Mouse (Mus musculus) mature B cell (primary cell): Measurements from ENCODE around the gene Banf2.

Experiments used
- in situ Hi-C: fragments of 300-500 bp; cut with MboI; formaldehyde crosslinking; loops from 2 replicates; pipeline ENCODE4 v1.14.3; 2019

The Banf2 gene

DNA sequence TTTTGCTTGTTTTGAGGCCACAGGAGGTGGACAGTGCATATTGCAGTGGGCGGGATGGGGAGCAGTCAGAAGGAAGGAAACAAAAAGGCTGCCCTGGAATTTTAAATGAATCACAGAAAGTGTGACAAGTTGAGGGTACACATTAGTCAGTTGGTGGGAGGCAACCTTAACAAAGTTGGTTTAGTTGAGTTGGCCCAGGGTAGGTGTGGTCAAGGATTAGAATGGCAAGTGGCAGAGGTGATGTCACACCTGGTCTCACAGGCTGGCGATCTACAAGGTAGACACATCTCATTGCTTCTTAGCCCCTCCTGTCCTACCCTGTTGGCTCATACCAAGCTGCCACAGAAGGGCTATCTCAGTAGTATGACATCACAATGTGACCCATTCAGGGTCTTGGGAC is at the start of gene Banf2:
Gene Banf2, plus strand, starts transcription at position 396 of the 400 bp plus-strand sequence.
- in situ Hi-C loops: no loop called here

DNA sequence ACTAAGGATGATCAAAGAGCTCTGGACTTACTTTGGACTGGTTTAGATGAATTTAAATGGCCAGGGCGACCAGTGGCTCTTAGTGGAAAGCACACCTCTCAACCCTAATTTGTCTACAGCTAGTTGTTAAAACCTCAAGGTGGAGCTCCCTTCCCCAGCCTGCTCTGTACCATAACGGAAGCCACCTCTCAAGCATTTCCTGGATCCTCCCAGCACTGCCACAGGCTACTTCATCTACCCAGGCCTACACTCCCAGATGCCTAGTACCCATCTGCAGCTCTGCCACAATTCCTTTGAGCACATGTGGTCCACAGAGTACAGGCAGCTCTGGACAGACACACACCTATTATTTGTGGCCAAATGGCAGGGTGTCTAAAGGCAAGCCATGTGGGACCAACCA is 49.4 kb upstream of the Banf2 start:
- in situ Hi-C loops: loop anchor here (10.0 kb wide), 1 partner anchor 149 kb away; no protein-coding TSS in a partner anchor

DNA sequence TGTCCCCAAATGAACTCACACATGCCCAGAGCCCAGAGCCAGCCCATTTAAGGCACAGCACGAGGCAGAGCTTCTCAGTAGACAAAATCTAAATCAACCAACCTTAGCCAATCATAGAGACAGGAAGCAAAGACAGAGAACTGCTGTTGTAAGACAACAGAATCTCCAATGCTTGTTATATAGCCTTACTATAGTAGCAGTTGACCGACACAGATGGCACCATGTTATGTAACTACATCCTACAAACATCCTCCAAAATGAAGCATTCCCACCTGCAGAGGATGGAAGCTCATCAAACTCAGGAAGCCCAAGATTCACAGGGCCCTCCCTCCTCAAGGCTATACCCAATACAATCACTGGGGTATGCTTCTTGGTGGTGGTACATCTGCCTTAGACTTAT is 45.4 kb upstream of the Banf2 start:
- in situ Hi-C loops: loop anchor here (10.0 kb wide), 1 partner anchor 153 kb away; no protein-coding TSS in a partner anchor

DNA sequence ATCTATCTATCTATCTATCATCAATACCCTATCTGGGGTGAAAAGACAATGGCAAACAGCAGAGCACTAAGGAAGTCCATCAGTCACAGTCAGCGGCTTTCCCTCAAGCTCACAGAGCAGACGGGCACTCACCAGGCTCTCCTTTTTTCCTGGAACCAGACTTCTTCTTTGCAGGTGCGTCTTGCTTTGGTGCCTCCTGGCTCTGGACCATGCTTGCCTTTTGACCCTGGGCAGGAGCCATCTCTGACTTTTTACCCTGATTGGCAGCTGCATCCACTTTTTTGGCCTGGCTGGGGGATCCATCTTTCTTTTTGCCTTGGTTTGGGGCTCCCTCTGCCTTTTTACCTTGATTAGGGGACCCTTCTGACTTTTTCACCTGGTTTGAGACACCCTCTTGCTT is 44.8 kb upstream of the Banf2 start:
- in situ Hi-C loops: loop anchor here (10.0 kb wide), 1 partner anchor 153 kb away; no protein-coding TSS in a partner anchor

DNA sequence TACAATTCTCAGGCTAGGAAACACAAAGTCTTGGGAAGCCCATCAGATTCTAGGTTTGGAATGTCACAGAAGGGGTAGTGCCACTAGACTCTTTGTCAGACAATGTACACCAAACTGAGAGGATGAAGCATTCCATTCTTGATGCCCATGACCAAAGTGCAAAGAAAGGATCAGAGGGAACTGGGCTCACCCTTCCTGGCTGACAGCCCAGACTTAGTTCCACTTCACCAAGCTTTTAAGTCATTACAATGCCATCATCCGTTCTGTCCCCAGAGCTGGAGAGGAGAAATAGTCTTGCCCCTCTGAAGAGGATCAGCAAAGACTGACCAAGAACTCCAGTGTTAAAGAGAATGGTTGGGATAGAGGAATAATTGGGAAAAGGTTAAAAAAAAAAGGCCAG is 41.9 kb upstream of the Banf2 start:
- in situ Hi-C loops: no loop called here

- in situ Hi-C loops: no loop called here
Observed at GRCm38 (mm10) chr2:143991964-143992672, 40.7 kb upstream of the Banf2 start.

GRCm38 (mm10) chr2:143992977-143993376 is 39.9 kb upstream of the Banf2 start:
- in situ Hi-C loops: no loop called here

DNA sequence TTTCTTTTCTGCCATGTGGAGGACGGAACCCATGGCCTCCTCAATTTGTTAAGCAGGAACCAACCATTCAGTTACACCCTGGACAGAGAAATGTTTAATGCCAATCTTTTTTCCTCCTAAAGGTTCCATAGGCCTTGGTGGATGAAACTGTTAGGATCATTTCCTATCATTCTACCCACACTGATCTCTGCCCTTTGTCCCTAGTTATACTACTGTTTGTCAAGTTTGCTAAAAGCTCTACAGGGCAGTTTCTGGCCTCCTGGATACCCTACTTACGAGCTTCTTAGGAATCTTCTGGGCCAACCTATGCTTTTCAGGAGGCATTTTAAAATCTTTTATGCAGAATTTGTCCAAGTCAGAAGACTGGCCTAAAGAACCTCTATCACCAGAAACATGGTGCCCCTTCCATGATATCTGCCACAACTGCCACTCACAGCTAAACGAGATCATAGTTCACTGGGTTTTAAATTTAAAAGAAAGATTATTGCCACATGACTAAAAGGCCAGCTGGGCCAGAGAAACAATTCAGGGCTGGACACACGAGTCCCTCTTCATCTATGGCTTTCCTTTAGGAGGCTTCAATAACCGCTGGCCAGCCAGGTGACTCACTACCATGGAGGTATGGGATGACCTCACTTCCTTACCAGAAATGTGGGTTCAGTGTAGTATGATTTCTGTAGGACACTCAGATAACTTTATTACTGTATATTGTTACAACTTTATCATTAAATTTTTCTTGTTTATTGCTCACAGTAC is 30.5 kb upstream of the Banf2 start:
- in situ Hi-C loops: loop anchor here (10.0 to 25.0 kb wide), 2 partner anchors 210 to 282 kb away; no protein-coding TSS in a partner anchor

DNA sequence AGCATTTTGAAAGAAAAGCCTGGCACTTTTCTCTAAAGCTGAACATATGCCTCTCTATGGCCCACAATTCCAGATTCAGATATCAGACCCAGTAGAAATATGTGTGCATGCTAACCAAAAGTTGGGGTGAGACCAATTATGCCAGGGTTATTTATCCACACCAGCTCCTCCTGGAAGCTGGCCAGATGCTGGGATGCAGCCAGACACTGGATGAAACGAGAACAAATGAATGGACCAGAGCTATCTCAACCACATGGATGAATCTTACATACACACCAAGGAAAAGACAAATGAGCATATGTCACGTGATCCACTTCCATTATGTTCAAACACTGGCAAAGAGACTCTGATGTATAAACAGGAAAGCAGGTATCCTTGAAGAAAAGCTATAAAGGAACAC is 29.3 kb upstream of the Banf2 start:
- in situ Hi-C loops: loop anchor here (10.0 to 25.0 kb wide), 2 partner anchors 209 to 281 kb away; no protein-coding TSS in a partner anchor

DNA sequence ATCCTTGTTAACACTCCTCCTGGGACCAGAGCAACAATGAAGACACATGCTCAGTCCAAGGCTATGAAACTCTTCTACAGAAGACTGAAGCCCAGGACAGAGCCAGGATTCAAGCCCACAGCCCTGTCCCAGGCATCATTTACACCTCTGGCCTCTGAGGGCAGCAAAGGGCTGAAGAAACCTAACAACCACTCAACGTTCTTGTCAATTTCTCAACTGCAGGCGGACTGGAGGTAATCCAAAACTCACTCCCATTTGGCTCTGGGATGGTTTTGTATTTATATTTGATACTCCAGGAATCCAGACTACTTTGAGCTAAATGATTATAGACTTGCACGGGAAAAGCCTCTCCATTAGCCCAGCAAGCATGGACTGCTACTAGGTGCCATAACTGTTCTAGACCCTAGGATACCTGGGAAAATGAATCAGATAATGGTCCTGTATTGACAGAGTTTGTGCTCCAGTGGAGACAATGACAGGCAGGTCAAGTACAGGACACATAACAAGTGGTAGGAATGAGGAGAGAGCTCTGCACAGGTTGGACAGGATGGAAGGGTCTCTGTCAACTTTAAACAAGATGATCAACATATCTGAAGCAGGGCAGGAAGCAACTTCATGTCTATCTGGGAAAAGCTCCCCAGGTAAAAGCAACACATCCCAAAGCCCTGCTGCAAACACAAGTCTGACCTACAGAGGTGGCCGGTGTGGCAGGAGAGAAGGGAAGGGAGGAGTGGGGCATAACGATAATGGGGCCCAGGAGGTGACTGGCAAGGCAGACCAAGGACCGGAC is 27.5 kb upstream of the Banf2 start:
- in situ Hi-C loops: loop anchor here (10.0 to 25.0 kb wide), 2 partner anchors 207 to 279 kb away; no protein-coding TSS in a partner anchor

GRCm38 (mm10) chr2:144006686-144007085 is 26.2 kb upstream of the Banf2 start:
- in situ Hi-C loops: loop anchor here (10.0 to 25.0 kb wide), 2 partner anchors 206 to 278 kb away; no protein-coding TSS in a partner anchor

DNA sequence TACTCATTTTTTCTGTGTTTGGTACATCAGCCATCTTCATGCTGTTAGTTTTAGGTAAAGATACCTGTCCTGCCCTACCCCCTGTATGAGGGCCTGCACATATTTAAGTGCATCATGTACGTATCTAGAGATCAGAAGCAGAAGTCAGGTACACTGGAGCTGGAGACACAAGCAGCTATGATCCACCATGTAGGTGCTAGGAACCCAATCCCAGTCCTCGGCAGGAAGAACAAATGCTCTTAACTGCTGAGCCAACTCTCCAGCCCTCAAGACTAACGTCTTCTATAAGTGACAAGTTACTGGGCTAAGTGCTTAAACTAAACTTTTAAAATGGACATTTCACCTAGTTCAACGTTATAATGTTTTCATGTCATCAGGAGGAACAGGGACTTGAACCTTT is 25.6 kb upstream of the Banf2 start:
- in situ Hi-C loops: loop anchor here (10.0 to 25.0 kb wide), 2 partner anchors 205 to 278 kb away; no protein-coding TSS in a partner anchor

GRCm38 (mm10) chr2:144009081-144009480 is 23.8 kb upstream of the Banf2 start:
- in situ Hi-C loops: loop anchor here (10.0 to 25.0 kb wide), 2 partner anchors 203 to 276 kb away; no protein-coding TSS in a partner anchor

DNA sequence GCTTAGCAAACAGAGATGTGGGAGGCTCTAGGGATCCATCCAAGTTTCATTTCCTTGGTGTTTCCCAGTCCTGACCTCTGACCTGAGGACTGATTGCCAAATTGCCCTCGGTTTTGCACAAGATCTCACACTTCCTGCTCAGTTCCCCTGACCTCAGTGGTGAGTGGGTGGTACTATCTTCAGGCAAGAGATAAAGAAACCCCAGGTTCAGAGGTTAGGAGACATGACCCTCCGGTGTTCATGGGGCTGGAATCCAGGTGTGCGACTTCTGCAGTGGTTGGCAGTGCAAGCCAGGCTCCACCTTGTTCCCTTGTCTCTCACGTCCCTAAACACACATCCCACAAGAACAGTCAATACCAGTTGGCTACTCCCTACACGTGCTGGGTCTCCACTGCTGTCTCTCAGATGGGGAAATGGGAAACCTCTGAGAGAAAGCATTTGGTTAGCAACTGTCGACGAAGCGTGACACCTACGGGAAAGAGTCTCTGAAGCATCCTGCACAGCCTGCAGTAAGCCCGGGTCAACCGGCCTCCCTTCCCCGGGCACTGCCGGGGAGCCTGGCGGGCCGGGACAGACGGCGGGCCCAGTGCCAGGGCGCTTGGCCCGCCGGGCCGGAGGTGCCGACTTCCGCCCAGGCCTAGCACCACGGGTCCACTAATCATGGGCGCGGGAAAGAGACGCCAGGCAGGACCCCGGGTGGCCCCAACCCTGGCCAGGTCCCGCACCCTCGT is 23.1 kb upstream of the Banf2 start:
- in situ Hi-C loops: loop anchor here (10.0 to 25.0 kb wide), 2 partner anchors 203 to 275 kb away; no protein-coding TSS in a partner anchor

DNA sequence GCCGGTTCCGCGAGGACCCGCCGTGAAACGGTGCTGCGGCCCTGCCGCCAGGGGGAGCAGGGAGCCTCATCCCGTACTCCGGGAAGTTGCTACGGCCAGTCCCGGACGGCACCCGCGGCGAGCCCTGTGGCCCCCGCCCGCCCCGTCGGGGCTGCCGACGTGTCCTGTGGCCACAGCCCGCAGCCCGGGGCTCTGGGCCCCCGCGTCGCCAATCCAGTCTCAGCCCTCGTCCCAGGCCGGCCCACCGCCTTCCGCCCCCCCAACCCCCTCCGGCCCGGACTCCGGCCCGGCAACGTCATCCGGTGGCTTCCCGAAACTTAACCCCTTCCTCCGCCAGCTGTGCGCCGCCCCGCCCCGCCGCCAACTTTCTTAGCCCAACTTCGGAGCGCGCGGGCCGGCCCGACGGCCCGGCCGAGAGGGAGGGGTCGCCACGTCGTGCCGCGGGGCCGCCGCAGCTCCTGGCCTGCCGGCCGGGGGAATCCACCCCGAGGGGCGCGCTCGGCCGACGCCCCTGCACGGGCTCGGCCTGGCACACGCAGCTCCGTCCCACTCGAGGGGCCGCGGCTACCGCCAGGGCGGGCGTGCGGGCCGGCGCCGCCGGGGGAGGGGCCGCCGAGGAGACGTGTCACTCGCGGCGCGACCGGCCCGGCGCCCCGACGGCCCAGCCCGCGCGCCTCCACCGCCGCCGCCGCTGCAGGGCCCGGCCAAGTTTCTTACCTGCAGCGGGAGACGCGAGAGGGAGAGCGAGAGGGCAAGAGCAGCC is 22.4 kb upstream of the Banf2 start:
- in situ Hi-C loops: loop anchor here (25.0 kb wide), 1 partner anchor 202 kb away; no protein-coding TSS in a partner anchor

GRCm38 (mm10) chr2:144011080-144011551 is 21.7 kb upstream of the Banf2 start, which contains the start of gene Rrbp1:
Rrbp1 (minus strand) TSS chr2:144011263.
- in situ Hi-C loops: loop anchor here (25.0 kb wide), 1 partner anchor 201 kb away; no protein-coding TSS in a partner anchor

DNA sequence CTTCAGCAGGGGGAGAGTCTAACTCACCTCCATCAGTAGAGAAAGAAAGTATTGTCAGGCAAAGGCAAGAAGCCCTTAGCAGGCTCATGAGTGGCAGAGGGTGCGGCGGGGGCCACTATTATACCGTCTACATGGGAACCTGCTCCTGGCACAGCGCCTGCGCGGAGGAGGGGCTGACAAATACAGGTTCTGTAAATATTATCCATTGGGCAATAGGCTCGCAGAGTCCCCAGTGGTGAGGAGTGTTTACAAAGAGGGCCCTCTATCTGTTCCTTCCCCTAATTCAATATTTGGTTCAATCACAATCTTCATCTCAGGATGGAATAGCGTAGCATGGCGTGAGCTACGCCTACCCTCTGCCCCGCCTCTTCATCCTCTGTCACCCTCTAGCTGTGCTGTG is 18.8 kb upstream of the Banf2 start:
- in situ Hi-C loops: loop anchor here (25.0 kb wide), 1 partner anchor 198 kb away; no protein-coding TSS in a partner anchor

GRCm38 (mm10) chr2:144014481-144014880 is 18.4 kb upstream of the Banf2 start:
- in situ Hi-C loops: loop anchor here (25.0 kb wide), 1 partner anchor 198 kb away; no protein-coding TSS in a partner anchor

DNA sequence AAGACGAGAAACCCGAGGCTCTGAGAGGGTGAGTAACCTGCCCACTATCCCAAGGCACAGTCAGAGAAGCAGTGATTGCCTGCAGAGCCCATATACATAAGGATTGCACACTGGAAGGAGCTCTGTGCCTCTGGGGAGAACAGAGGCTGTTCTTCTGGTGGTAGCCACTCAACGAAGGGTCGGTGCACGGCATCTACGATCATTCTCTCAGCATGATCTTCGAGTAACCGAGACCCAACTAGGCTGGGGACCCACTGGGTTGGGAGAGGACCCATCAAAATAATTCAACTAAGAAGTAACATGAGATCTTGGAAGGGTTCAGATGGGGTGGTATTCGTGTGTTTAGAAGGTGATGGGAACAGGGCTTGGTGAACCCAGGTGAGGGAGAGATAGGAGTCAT is 17.0 kb upstream of the Banf2 start:
- in situ Hi-C loops: loop anchor here (25.0 kb wide), 1 partner anchor 196 kb away; no protein-coding TSS in a partner anchor
